Mouse (Mus musculus) erythroblast, embryonic 14.5 days (primary cell): ENCODE data around the gene Serpinb13.

ENCODE experiments used
- GATA1 ChIP-seq: IDR thresholded peaks from 2 replicates; pipeline ENCODE4 v1.6.1; 2012; ENCODE audit warnings: low read length, inconsistent platforms, mixed read lengths
- TAL1 ChIP-seq: IDR thresholded peaks from 3 replicates; pipeline ENCODE4 v1.6.1; 2012; ENCODE audit warnings: low read length, inconsistent platforms, mixed read lengths

DNA sequence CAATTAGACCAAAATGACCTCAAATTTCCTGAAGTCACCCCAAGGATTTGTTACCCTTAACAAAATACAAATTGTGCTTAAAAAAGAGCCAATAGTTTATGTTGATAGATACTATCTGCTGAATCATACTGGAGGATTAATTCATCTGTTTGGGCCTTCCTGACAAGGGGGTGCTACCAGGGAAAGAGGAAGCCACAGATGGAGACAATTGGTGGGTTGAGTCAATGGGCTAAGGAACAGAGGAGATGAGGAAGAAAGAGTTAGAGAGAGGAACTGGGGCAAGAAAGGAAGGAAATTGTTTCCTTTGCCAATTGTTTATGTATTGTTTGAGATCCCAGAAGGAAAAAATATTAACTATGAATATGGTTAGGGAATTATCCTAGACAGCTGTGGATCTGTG lies 47.1 kb upstream of the Serpinb13 start:
- no peak for TF ChIP-seq TAL1
- no peak for TF ChIP-seq GATA1
